Mouse (Mus musculus) Muller cell, postnatal 12 days (primary cell): Measurements from ENCODE around the gene Sdc4.
A peak's percentile ranks its signal among the peaks of the same experiment; 100 is the strongest.

Experiments
- DNase-seq: peaks from one replicate; pipeline ENCODE4 v3.0.0-alpha.2; 2015; ENCODE audit errors: inconsistent ontology term

The Sdc4 gene

DNA sequence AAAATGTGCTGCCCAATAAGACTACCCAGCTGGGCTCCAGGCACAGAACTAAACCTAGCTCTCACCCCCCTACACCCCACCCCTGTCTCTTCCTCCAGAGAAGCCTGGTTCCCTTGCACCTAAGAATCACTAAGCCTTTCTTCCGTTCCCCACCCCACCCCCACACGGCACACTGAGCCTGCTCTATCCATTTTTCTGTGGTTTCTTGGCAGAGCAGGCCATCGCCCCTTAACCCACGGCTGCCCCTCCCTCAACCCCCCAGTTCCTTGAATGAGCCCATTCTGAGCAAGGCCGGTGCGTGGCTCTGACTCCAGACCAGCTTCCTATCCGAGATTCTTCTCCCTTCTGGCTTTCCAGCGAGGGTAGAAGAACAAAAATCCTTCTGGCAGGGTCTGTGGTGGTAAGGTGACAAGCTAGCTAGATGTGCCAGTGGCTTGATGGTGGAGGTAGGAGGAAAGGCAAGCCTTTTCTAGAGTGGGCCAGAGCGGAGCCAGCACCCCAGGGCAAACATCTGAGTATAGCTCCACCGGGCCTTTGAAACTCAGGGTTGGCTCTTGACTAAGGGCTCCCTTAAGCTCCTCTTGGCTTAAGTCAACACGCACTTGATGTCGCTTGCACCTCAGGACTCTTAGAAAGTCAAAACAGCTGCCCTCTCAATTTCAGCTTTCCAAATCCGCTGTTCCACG is 40.1 kb downstream of the Sdc4 start:
- DNase-seq: no peak

DNA sequence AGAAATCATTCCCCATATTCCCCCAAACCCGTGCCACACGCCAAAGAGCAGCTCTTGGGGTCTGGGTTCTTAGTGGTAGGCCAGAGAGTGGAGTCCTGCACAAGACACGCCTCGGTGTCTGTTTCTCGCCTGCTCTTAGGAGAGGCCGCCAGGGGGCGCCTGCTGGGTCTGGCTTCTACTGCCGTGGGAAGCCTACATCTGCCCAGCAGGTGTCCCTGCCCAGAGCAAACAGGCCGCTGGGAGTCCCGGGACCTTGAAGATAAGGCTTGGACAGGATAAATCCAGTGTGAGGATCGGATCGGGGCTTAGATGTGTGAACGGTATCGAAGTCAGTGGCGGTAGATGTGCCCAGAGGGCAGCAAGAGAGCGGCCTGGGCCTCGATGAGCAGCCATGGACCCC is 40.8 kb downstream of the Sdc4 start, which contains the start of gene Rbpjl:
Gene Rbpjl (plus strand): TSS at position 236 of the 400 bp plus-strand sequence.
- peak; percentile 75 for DNase-seq

- DNase-seq: no peak
Measured at GRCm38 (mm10) chr2:164396911-164397310, 46.8 kb downstream of the Sdc4 start.

GRCm38 (mm10) chr2:164396076-164396475 is 47.6 kb downstream of the Sdc4 start:
- no peak for DNase-seq

DNA sequence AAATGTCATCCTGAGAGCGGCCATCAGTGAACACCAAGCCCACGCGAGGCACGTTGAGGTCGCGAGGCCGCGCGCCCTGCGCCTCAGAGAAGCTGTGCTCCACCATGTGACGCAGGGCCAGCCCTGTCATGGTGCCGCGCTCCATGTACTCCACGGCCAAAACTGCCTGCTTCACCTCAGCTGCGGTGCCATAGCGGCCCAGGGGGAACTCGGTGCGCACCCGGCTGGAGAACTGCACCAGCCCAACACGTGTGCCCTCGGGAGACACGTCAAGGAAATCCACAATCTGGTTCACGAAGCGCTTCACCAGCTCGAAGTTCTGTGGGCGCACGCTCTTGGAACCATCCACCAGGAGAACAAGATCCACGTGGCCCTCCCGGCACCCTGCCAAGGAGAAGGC is 50.6 kb downstream of the Sdc4 start:
- DNase-seq: no peak

GRCm38 (mm10) chr2:164389499-164389898 is 54.2 kb downstream of the Sdc4 start:
- DNase-seq: peak; percentile 84

DNA sequence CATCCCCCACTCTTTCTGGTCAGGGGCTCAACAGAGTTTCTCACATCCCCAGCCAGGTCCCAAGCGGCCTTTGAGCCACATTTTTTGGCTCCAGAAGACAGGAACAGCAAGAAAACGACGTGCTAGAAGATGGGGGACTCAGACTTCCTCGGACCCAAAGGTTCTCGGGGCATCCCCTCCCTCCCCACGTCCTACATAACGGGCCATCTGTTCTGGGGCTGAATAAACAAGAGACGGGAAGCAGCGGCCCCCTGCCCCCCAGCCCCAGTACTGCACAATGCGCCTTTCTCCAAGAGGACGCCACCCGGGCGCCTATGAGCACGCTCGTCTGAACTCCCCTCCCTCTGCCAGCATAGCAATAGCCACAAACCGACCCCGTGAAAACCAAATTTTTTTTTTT is 54.7 kb downstream of the Sdc4 start, which contains the start of gene Slpi:
Gene Slpi (minus strand): TSS at position 76 of the 400 bp plus-strand sequence.
- DNase-seq: peak; percentile 51

DNA sequence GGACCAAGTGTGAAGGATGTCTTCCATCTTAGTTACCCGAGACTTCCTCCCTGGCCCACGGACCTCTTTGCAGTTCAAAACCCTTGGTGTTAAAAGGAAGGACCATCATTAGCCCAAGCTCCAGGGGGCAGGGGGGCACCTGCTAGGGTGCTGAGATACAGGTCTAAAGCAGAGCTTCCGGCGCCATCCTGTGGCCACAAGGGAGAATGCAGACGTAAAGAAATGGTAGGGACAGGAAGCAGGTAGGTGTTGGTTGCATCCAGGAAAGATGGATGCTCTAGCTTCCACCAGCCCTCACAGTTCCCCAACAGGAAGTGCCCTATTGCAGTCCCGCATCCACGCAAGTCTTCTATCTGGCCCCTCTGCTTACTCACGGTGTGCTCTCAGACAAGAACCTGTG is 56.7 kb downstream of the Sdc4 start:
- DNase-seq: no peak

- peak; percentile 78 for DNase-seq
Measured at GRCm38 (mm10) chr2:164385927-164386763, 57.5 kb downstream of the Sdc4 start.

GRCm38 (mm10) chr2:164383656-164384399 is 59.9 kb downstream of the Sdc4 start:
- no peak for DNase-seq

DNA sequence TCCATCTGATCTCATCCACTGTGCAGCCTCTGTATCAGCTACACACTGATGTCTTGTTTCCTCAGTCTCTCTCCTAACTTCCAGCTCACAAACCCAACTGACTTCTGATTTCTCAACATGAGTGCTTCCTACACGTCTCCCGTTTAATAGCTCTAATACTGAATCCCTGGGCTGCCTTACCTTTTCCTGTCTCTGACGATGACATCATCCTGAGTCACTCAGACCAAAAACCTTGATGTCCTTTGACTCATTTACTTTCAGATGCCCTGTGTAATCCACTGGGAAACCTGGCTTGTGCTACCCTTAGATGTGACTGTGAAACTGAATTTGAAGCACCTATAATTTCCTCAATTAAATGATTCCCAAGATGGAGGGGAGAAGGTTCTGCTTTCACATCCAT is 60.7 kb downstream of the Sdc4 start:
- DNase-seq: no peak

- DNase-seq: no peak
Measured at GRCm38 (mm10) chr2:164381726-164382125, 62.0 kb downstream of the Sdc4 start.

- no peak for DNase-seq
Measured at GRCm38 (mm10) chr2:164377478-164378426, 65.9 kb downstream of the Sdc4 start.
